Mouse (Mus musculus) spleen, adult 2 months (tissue): ENCODE measurements around the gene Ripply3.

Experiments used
- CTCF ChIP-seq: fragments of 200-500 bp; IDR thresholded peaks from 2 replicates; pipeline ENCODE4 v1.5.1; 2011; ENCODE audit warnings: mild to moderate bottlenecking, inconsistent platforms; ENCODE audit not compliant: insufficient read depth, insufficient read length, insufficient replicate concordance; ENCODE audit errors: extremely low read depth
- POLR2A ChIP-seq: fragments of 200-500 bp; IDR thresholded peaks from 2 replicates; pipeline ENCODE4 v1.6.1; 2011; ENCODE audit warnings: low read depth, low read length, inconsistent platforms

DNA sequence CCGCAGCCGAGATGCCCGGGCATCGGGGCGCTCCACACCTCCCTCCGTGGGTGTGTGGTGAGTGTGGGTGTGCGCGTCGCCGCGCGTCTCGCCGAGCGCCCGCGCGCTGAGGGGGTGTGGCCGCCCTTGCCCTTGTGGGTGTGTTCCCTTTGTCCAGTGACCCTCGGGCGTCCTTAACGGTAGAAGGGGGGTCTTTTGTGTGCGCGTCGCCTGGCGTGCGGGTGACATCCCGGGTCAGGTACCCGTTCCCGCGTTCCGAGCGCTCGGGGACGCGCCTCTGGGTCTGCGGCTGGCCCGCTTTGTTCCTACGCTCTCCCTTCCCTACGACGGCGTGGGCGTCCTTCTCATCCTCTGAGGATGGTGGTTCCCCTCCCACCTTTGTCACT lies 42.7 kb downstream of the Ripply3 start:
- TF ChIP-seq CTCF: no peak
- no peak for TF ChIP-seq POLR2A
